Mouse (Mus musculus) gastrocnemius, adult 18-20 months (tissue): ENCODE results near the gene Strbp. TPM values are rescaled to one million over a fixed set of nuclear protein-coding genes. Genes with fewer than 3 reads are reported as not detected.

Experiments
- microRNA-seq: library from miRNA; unstranded; fragments of <30 nt; microRNA quantifications from one replicate; pipeline ENCODE4 v1.2.0, GENCODE M21; 2021
- total RNA-seq, 2 experiments: library from RNA; stranded (reverse); gene quantifications; 2 replicates each; pipeline ENCODE4 v1.2.3; 2021

Gene Strbp
- total RNA-seq, 2 experiments from 2014 or later: 20.5 to 21.5 TPM

Small RNAs within 50 kb of the gene (microRNA-seq; reads per million reads assigned to microRNA genes)
- gene Mir5128: not detected

Other genes with a start within 250 kb of the Strbp start
- gene Gpr21, start 187.5 kb downstream of the Strbp start, total RNA-seq: under 1 TPM; 0.40 to 0.43 TPM
- under 1 TPM in 1 of 2 experiments, not detected in 1; 0.05 TPM for gene Crb2, start 72.4 kb upstream of the Strbp start, total RNA-seq